Mouse (Mus musculus) hindbrain, embryonic 12.5 days (tissue): ENCODE measurements around the gene Vmn1r78. TPM values are rescaled to one million over a fixed set of nuclear protein-coding genes. Genes with fewer than 3 reads are reported as not detected.
"Not testable (repeated sequence)": the region's sequence is repeated elsewhere in the genome, so short reads cannot be mapped to it uniquely, and the experiment has no call there.

Experiments used
- ATAC-seq: fragments of 200-750 bp; cut with Nextera tagmentation; 2 replicates; pipeline ENCODE4 v1.8.0; 2017; ENCODE audit warnings: moderate TSS enrichment; ENCODE audit not compliant: low FRiP score
- H3K27ac ChIP-seq: fragments of 300-500 bp; sonication (generic); 2 replicates; pipeline ENCODE4 v1.5.1; 2016; ENCODE audit warnings: mild to moderate bottlenecking
- H3K27me3 ChIP-seq: fragments of 300-500 bp; sonication (generic); 2 replicates; pipeline ENCODE4 v1.6.1; 2016; ENCODE audit warnings: mild to moderate bottlenecking
- H3K36me3 ChIP-seq: fragments of 300-500 bp; sonication (generic); 2 replicates; pipeline ENCODE4 v1.6.1; 2016; ENCODE audit warnings: mild to moderate bottlenecking
- H3K4me1 ChIP-seq: fragments of 300-500 bp; sonication (generic); 2 replicates; pipeline ENCODE4 v1.6.1; 2016
- H3K4me2 ChIP-seq: fragments of 300-500 bp; sonication (generic); replicated peaks from 2 replicates; pipeline ENCODE4 v1.6.1; 2016; ENCODE audit warnings: mild to moderate bottlenecking
- H3K4me3 ChIP-seq: fragments of 300-500 bp; sonication (generic); 2 replicates; pipeline ENCODE4 v1.5.1; 2016; ENCODE audit warnings: mild to moderate bottlenecking
- H3K9ac ChIP-seq: fragments of 300-500 bp; sonication (generic); 2 replicates; pipeline ENCODE4 v1.6.1; 2016; ENCODE audit warnings: mild to moderate bottlenecking, moderate library complexity
- H3K9me3 ChIP-seq: fragments of 300-500 bp; sonication (generic); replicated peaks from 2 replicates; pipeline ENCODE4 v1.6.1; 2016; ENCODE audit warnings: mild to moderate bottlenecking
- WGBS: fragments of 180-500 bp; shearing (Covaris S2); methylation state at CpG from one replicate; pipeline ENCODE4 v1.1.7; 2016; 5-methylcytosine and 5-hydroxymethylcytosine counted together
- polyA plus RNA-seq: library from polyadenylated mRNA; unstranded; fragments of >200 nt; fragmentation: Nextera tagmentation; extraction: Ambion mirVana; gene quantifications from 2 replicates; pipeline ENCODE4 v1.2.1, GENCODE M21; 2016

Gene Vmn1r78
- polyA plus RNA-seq: not detected in 2 replicates

DNA sequence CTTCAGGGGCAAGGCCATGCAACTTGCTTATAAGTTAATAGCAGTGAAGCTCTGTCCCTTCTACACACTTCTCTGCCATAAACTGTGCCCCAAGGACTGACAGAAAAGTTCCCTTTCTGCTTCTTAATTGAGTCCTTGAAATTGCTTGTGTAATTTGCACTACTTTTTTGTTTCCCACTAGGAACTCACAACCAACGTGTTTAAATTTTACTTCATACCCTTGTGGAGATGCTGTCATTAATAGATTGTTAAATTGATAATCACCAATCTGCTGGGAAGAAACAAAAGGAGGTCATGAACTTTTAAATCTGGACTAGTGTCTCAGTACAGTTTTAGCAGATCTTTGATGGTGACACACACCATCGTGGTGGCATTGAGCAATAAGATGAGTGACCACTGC, at the start of gene Vmn1r78:
TSS of gene Vmn1r78 (plus strand) at position 301 of the 400 bp plus-strand sequence.
- no peak for ATAC-seq
- 67% methylated on average over 2 of the region's 2 CpGs for WGBS
- H3K9me3 ChIP-seq: peaks cover 2% of the 10 kb centered on the region; the same call in 1 of the 2 replicates

DNA sequence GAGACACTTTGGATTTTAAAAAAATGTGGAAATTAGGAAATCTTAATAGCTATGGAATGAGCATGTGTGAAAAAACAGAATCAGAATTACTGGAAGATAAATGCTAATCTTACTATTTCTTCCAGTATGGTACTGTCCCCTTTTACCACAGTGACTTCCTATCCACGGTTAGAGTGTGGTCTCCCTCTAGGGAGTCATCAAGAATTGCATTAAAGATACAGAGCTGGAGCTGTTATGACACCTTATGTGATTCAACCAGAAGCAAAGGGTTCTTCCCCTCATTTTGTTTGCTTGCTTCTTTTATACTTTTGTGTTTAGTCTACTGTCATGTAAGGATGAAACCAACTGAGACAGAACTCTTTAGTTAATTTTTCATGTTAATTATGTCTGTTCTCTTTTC, 6.4 kb downstream of the Vmn1r78 start:
- H3K9ac ChIP-seq, H3K9me3 ChIP-seq, H3K36me3 ChIP-seq, H3K4me3 ChIP-seq, H3K27me3 ChIP-seq, H3K4me1 ChIP-seq, H3K4me2 ChIP-seq, H3K27ac ChIP-seq, ATAC-seq: not testable (repeated sequence)
- 56% methylated on average over 1 of the region's 1 CpGs for WGBS

More for the DNA sequence above, at the start of gene Vmn1r78:
- no peaks in the 10 kb centered on the region for H3K27me3 ChIP-seq
- H3K9ac ChIP-seq: no peak within 1 kb of the TSS
- H3K4me2 ChIP-seq: no peak within 1 kb of the TSS
- H3K4me1 ChIP-seq: no peaks in the 10 kb centered on the region
- no peaks in the 10 kb centered on the region for H3K36me3 ChIP-seq
- no peak within 1 kb of the TSS for H3K27ac ChIP-seq
- no peak within 1 kb of the TSS for H3K4me3 ChIP-seq

DNA sequence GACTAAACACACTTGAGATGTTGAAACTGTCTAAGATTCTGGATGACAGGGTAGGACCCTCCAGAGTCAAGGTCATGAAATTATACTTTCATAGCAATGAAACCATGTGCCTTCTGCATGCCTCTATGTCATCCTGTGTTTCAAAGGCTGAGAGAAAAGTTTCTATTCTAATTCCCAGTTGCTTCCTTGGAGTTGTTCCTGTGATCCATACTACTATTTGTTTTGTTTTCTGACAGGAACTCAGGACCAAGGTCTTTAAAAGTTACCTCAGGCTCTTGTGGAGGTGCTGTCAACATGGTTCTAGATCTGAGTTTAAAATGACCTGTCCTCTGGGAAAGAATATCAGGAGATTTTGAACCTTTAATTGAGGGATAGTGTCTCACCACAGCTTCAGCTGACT, 20.9 kb downstream of the Vmn1r78 start, which contains the start of gene Vmn1r79:
TSS of gene Vmn1r79 (plus strand) at position 301 of the 400 bp plus-strand sequence.
- ATAC-seq, H3K36me3 ChIP-seq, H3K4me1 ChIP-seq, H3K27ac ChIP-seq, H3K9me3 ChIP-seq, H3K9ac ChIP-seq, H3K4me3 ChIP-seq, H3K27me3 ChIP-seq, H3K4me2 ChIP-seq: not testable (repeated sequence)

DNA sequence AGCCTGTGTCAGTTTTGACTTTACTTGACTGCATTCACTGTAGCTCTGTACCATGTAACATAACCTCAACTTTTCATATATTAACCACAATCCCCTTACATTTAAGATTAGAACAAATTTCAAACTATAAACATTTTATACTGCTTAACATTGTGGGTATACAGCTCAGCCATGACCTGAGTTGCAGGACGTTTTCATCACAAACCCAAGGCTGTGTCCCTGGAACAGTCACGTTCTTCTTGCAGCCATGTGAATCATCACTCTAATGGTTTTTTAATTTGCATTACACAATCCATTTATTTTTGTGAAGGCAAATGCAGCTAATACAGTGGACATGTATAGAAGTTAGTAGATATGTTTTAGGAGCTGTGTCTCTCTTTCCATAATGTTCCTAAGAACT, 22.9 kb downstream of the Vmn1r78 start:
- H3K4me2 ChIP-seq, H3K27ac ChIP-seq, H3K27me3 ChIP-seq, H3K9ac ChIP-seq, H3K9me3 ChIP-seq, H3K4me1 ChIP-seq, ATAC-seq, H3K36me3 ChIP-seq, H3K4me3 ChIP-seq: not testable (repeated sequence)
- WGBS: 65% methylated on average over 2 of the region's 2 CpGs

DNA sequence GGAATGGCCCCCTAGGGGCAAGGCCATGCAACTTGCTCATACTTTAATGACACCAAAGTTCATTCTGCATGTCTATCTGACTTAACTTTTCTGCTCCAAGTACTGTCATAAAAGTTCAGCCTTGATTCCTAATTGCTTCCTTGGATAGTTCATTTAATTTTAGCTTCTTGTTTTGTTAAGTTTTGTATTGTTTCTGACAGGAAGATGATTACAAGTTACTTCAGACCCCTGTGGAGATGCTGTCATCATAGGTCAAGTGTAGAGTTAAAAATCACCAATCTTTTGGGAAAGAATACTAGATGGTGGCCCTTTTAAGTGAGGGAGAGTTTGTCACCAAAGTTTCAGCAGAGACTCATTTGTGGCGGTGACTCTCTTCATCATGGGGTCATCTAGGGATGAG, 38.9 kb downstream of the Vmn1r78 start, which contains the start of gene Vmn1r80:
TSS of gene Vmn1r80 (plus strand) at position 301 of the 400 bp plus-strand sequence.
- no peak for ATAC-seq
- 83% methylated on average over 1 of the region's 1 CpGs for WGBS
- H3K9ac ChIP-seq: no peak within 1 kb of the TSS

DNA sequence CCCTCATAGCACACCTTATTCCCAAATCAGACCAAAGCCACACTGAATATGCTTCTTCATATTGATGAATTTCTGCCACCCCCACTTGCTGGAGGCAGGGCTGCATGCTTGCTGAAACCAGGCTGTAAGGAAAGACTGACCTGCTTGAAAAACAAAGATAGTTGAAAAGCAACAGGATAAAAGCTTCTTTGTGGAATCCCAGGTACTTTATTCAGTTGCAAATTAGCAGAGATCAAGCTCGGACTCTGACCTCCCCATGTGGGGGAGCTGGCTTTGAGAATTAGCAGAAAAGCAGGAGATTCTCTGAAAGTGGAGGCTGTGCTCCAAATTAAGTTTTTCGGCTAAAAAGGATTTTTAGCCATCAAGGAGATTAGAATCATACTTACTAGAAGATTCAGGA, 54.1 kb downstream of the Vmn1r78 start:
- no peak overlapping the region for H3K4me2 ChIP-seq
- H3K4me1 ChIP-seq: no peaks in the 10 kb centered on the region
- H3K36me3 ChIP-seq: no peaks in the 10 kb centered on the region
- no peaks in the 10 kb centered on the region for H3K27me3 ChIP-seq
- 59% methylated on average over 2 of the region's 2 CpGs for WGBS
- no peak overlapping the region for H3K4me3 ChIP-seq
- H3K9me3 ChIP-seq: no peaks in the 10 kb centered on the region
- no peak overlapping the region for H3K27ac ChIP-seq
- ATAC-seq: no peak
- H3K9ac ChIP-seq: no peak overlapping the region

More for the DNA sequence above, 38.9 kb downstream of the Vmn1r78 start, which contains the start of gene Vmn1r80:
- no peak within 1 kb of the TSS for H3K4me2 ChIP-seq
- H3K9me3 ChIP-seq: 0 out of 2 replicates have a peak, but pooled peaks cover 4% of the 10 kb centered on the region
- no peak within 1 kb of the TSS for H3K4me3 ChIP-seq
- H3K27ac ChIP-seq: no peak within 1 kb of the TSS
- no peaks in the 10 kb centered on the region for H3K27me3 ChIP-seq
- H3K36me3 ChIP-seq: no peaks in the 10 kb centered on the region
- no peaks in the 10 kb centered on the region for H3K4me1 ChIP-seq

Other genes with a start within 250 kb of the Vmn1r78 start
- not detected in 2 replicates for gene Vmn1r76, start 212.0 kb upstream of the Vmn1r78 start, polyA plus RNA-seq
- gene Vmn1r77, start 113.5 kb upstream of the Vmn1r78 start, polyA plus RNA-seq: not detected in 2 replicates
- gene Vmn1r79, start 21.0 kb downstream of the Vmn1r78 start, polyA plus RNA-seq: not detected in 2 replicates
- gene Vmn1r80, start 39.0 kb downstream of the Vmn1r78 start, polyA plus RNA-seq: not detected in 2 replicates
- not detected in 2 replicates for gene Vmn1r81, start 118.0 kb downstream of the Vmn1r78 start, polyA plus RNA-seq
- not detected in 2 replicates for gene Vmn1r82, start 150.2 kb downstream of the Vmn1r78 start, polyA plus RNA-seq
- not detected in 2 replicates for gene Vmn1r83, start 179.2 kb downstream of the Vmn1r78 start, polyA plus RNA-seq
- gene Vmn1r84, start 219.0 kb downstream of the Vmn1r78 start, polyA plus RNA-seq: not detected in 2 replicates